Mouse (Mus musculus) brain, embryonic 14.5 days (tissue): ENCODE data around the gene Gm12830. TPM values are rescaled to one million over a fixed set of nuclear protein-coding genes. Genes with fewer than 3 reads are reported as not detected.

Experiments used
- DNase-seq: peaks from one replicate; pipeline ENCODE4 v3.0.0-alpha.2; 2011; ENCODE audit warnings: low read depth
- CTCF ChIP-seq: fragments of 200-500 bp; IDR thresholded peaks from 2 replicates; pipeline ENCODE4 v1.5.1; 2012; ENCODE audit warnings: inconsistent platforms, mild to moderate bottlenecking, moderate library complexity, borderline replicate concordance; ENCODE audit not compliant: insufficient read depth, insufficient read length; ENCODE audit errors: extremely low read depth
- POLR2A ChIP-seq: fragments of 200-500 bp; IDR thresholded peaks from 2 replicates; pipeline ENCODE4 v1.6.1; 2012; ENCODE audit warnings: mild to moderate bottlenecking, inconsistent platforms, borderline replicate concordance; ENCODE audit not compliant: poor library complexity, insufficient read depth, insufficient read length, severe bottlenecking; ENCODE audit errors: extremely low read depth
- polyA plus RNA-seq: library from polyadenylated mRNA; depleted of rRNA; stranded (reverse); fragments of >200 nt; gene quantifications from 2 replicates; pipeline ENCODE4 v1.2.3, GENCODE M21; 2012; rRNA removed

Gm12830 gene
- polyA plus RNA-seq, 1 experiment, result not detected

DNA sequence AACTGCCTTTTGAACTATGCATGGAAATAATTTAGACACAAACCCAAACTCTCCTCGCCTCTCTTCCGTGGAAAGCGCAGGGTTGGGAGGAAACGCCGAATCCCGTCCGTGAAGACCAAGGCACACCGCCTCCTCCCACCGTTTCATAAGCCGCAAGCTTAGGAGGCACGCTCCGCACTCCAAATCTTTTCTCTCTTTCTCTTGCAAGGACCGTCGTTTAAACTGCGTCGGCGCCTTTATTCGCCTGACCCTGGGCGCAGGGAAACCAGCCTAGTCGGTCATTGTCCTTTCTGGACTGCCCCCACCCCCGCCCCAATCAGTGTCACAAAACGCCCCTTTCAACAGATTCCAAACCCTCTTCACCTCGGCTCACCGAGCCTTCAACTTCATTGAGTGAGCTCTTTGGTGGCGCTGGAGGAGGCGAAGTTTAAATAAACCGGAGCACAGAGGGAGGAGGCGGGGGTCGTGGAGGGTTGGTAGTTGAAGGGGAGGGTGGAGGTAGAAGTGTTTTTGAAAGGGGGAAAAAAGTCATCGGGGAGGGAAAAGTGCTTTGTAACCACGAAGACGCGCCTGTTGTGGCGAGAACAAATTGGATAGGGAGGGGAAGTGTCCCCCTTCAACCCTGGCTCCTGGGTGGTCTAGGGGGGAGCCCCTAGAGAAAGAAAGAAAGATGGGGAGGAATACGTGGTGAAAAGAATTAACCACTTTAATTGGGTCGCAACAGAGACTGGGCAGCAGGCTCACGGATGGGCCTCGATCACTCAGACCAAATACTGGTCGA is 81.3 kb downstream of the Gm12830 start:
- TF ChIP-seq CTCF, result no peak
- no peak for TF ChIP-seq POLR2A
- DNase-seq, result peak; percentile 63

DNA sequence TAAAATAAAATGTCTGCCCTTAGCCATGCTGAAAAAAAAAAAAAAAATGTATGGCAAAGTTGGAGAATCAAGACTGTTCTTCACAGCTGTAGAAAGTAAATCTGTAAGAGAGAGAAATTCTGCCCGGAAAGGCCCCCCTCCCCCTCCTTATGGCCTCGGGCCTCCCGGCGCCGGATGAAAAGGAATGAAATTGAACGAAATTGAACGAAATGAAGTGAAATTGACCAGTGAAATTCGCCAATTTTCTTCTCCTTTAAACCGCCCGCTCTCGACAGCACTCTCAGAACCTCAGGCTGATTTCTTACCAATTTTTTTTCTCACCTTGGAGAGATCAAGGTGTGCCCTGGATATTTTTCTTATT is 81.9 kb downstream of the Gm12830 start:
- no peak for DNase-seq
- no peak for TF ChIP-seq POLR2A
- no peak for TF ChIP-seq CTCF

DNA sequence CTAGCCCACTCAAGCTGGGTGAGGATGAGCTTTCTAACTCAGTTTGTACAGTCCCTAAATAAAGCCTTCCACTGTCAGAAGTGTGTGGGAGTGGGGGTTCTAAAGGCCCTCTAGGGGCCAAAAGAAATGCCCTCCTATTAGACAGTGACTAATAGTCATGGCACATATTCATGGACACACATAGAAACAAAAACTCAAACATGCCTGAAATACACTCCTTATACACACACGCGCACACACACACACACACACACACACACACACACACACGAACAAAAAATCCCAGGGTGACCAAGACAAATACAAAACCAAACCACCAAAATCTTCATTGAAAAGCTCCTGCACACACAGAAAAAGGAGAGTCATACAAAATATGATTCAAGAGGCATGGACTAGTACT is 84.0 kb downstream of the Gm12830 start:
- TF ChIP-seq POLR2A, result no peak
- no peak for TF ChIP-seq CTCF
- DNase-seq, result no peak

Other genes starting within 250 kb of the Gm12830 start
- gene Foxd2, start 87.2 kb downstream of the Gm12830 start, polyA plus RNA-seq, result 0.93 and 1.1 TPM in 2 replicates
- 0.10 and 0.19 TPM in 2 replicates for gene Foxe3, start 104.3 kb downstream of the Gm12830 start, polyA plus RNA-seq
- gene Cmpk1, start 165.5 kb downstream of the Gm12830 start, polyA plus RNA-seq, result 64.5 and 71.7 TPM in 2 replicates
- gene Stil, start 178.4 kb downstream of the Gm12830 start, polyA plus RNA-seq, result 6.4 and 9.9 TPM in 2 replicates
- gene Tal1, start 234.7 kb downstream of the Gm12830 start, polyA plus RNA-seq, result 20.7 and 29.7 TPM in 2 replicates